Mouse (Mus musculus): ENCODE results near the gene AI987944. TPM values are rescaled to one million over a fixed set of nuclear protein-coding genes. Genes with fewer than 3 reads are reported as not detected.

The AI987944 gene
- polyA plus RNA-seq (2012; ENCODE audit: low replicate concordance) = 1.6 and 1.9 TPM in 2 replicates

DNA sequence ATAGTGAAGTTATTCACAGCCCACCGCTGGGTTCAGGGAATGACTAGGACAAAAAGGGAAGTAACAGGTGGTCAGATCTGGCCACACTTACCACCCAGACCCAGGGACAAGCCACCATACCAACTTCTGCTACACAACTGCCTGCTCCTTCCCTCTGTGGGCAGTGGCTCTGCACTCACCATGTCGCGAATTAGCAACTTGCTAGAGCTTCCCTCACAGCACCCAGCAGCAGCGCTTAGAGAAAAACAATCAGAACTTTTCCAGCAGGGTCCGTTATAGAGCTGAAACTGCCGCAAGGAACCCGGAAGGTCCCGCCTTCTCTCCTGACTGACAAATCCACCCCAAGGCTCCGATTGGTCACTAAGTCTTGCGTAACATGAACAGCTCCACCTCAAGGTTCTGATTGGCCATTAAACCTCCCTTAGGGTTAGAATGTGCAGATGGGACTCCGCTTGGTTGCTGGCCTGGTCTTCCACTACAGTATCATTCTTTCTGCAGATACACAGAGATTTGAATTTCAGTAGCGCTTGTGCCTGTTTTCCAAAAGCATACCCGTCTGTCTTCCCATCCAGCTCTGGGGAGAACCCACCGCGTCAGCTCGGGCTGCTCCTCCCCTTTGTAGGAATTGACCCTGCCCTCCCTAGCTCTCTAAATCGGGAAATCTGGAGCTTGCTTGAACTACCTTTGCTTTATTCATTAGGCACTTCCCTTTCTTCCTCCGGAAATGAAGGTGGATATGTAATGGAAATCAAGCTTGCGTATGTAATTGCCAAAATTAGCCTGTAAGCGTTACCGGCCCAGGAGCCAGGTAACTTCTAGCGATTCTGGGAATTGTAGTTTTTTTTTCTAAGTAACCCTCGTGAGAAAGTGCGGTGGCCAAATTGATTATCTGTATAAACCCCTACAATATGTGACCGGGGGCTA is at the start of gene AI987944:
AI987944 (minus strand) TSS at position 332 of the 924 bp plus-strand sequence.

Other genes starting within 250 kb of the AI987944 start
- not detected in 2 replicates for gene Gm5592, start 239.5 kb downstream of the AI987944 start, polyA plus RNA-seq (2012; ENCODE audit: low replicate concordance)
- gene Vmn2r57, start 55.3 kb upstream of the AI987944 start, polyA plus RNA-seq (2012; ENCODE audit: low replicate concordance) = not detected in 2 replicates
- not detected in 2 replicates for gene Gm20449, start 106.0 kb upstream of the AI987944 start, polyA plus RNA-seq (2012; ENCODE audit: low replicate concordance)
- 0.39 and 0.88 TPM in 2 replicates for gene AW146154, start 106.5 kb upstream of the AI987944 start, polyA plus RNA-seq (2012; ENCODE audit: low replicate concordance)
- gene Gm6871, start 180.3 kb upstream of the AI987944 start, polyA plus RNA-seq (2012; ENCODE audit: low replicate concordance) = not detected in 2 replicates
- gene 2610021A01Rik, start 205.9 kb upstream of the AI987944 start, polyA plus RNA-seq (2012; ENCODE audit: low replicate concordance) = 0.39 and 1.3 TPM in 2 replicates
- gene Zfp788, start 239.8 kb upstream of the AI987944 start, polyA plus RNA-seq (2012; ENCODE audit: low replicate concordance) = 0.23 and 0.56 TPM in 2 replicates

All from hematopoietic multipotent progenitor cell, adult 10-12 weeks (in vitro differentiated cells).